Mouse (Mus musculus): ENCODE data around the gene Ebi3. TPM values are rescaled to one million over a fixed set of nuclear protein-coding genes. Genes with fewer than 3 reads are reported as not detected.

Gene Ebi3
- polyA plus RNA-seq, 1 experiment from 2014 or later, result 3.5 TPM

DNA sequence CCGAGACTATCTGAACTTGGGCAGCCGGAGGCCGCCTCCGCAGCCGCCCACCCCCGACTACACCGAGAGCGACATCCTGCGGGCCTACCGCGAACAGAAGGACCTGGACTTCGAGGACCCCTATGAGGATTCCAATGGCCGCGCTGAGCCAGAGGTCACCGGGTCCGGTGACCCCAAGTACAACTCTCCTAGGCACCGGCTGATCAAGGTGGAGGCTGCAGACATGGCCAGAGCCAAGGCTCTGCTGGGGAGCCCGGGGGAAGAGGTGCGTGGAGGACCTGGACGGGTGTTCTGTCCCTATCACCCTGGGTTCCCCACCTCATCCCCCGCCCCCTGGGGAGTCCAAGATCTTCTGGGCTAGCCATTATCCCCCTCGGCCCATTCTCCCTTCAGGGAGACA lies 19.0 kb downstream of the Ebi3 start:
- 30% methylated on average over 22 of the region's 22 CpGs for WGBS
- DNase-seq (ENCODE audit: low spot score), result no peak
- ATAC-seq (replicated peaks; ENCODE audit: low FRiP score), result no peak
- Histone ChIP-seq H3K4me2 (peak overlapping the region; percentile 75; the same call in 1 of the 2 replicates), H3K9me3 (ENCODE audit: control insufficient read depth, low read length) (no peaks in the 10 kb centered on the region), H3K27me3 (replicated peaks; ENCODE audit: control insufficient read depth, insufficient read depth, low read length) (peaks cover 41% of the 10 kb centered on the region), H3K9ac (ENCODE audit: low read depth, low read length) (no peak overlapping the region), H3K36me3 (ENCODE audit: control insufficient read depth, insufficient read depth, low read length) (peaks cover 12% of the 10 kb centered on the region; the same call in 1 of the 2 replicates), H3K4me3 (ENCODE audit: low read depth, low read length) (no peak overlapping the region), H3K27ac (ENCODE audit: low read depth, low read length) (no peak overlapping the region), H3K4me1 (replicated peaks; ENCODE audit: control insufficient read depth, insufficient read depth, low read length) (no peaks in the 10 kb centered on the region)

DNA sequence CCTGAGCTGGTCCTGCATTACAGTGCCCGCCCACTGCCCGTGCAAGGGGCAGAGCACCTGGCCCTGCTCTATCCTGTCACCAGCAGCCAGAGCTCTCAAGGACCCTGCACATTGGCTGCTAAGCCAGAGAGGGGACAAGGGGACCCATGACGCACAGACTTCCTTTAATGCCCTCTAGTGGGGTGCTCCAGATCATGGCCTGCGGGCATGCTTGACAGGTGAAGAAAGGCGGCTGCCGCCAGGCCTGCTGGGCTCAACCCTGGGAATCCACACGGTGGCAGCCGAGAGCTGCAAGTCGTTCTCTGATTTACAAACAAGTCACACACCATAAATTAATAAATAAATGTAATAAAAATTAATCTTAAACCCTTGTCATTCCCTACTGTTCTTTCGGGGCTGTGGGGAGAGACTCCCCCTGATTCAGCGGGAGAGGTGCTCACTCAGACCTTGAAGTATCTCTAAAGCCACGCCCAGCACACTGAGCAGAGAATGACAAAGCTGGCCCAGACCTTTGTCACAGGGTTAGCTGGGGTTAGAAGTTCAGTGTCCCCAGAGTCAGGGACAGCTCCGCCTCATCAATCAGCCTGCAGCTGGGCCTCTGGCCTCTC lies 23.9 kb downstream of the Ebi3 start:
- H3K4me1 ChIP-seq (replicated peaks; ENCODE audit: control insufficient read depth, insufficient read depth, low read length), result no peaks in the 10 kb centered on the region
- no peaks in the 10 kb centered on the region for H3K9me3 ChIP-seq (ENCODE audit: control insufficient read depth, low read length)
- ATAC-seq (replicated peaks; ENCODE audit: low FRiP score) (peak; percentile 53), DNase-seq (ENCODE audit: low spot score) (peak; percentile 68)
- no peaks in the 10 kb centered on the region for H3K36me3 ChIP-seq (ENCODE audit: control insufficient read depth, insufficient read depth, low read length)
- H3K4me3 ChIP-seq (ENCODE audit: low read depth, low read length), result no peak overlapping the region
- H3K9ac ChIP-seq (ENCODE audit: low read depth, low read length), result no peak overlapping the region
- 17% methylated on average over 13 of the region's 13 CpGs for WGBS
- no peak overlapping the region for H3K4me2 ChIP-seq
- no peak overlapping the region for H3K27ac ChIP-seq (ENCODE audit: low read depth, low read length)
- peaks cover 19% of the 10 kb centered on the region for H3K27me3 ChIP-seq (replicated peaks; ENCODE audit: control insufficient read depth, insufficient read depth, low read length)

DNA sequence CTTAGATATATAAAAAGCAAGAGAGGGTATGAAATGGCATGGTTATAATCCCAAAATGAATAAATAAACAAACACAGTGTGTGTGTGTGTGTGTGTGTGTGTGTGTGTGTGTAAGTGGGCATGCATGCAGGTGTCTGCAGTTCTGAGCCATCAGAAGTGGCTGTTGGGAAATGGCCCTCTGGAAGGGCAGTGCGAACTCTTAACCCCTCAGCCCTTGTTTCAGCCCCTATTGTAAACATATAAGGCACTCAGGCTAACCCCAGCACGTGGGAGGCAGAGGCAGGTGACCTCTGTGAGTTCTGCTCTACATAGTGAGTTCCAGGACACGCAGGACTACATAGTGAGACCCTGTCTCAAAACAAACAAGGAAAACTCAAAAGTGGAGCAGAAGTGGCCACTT lies 24.9 kb downstream of the Ebi3 start:
- no peaks in the 10 kb centered on the region for H3K36me3 ChIP-seq (ENCODE audit: control insufficient read depth, insufficient read depth, low read length)
- H3K27me3 ChIP-seq (replicated peaks; ENCODE audit: control insufficient read depth, insufficient read depth, low read length), result peaks cover 12% of the 10 kb centered on the region
- ATAC-seq (replicated peaks; ENCODE audit: low FRiP score), result no peak
- 48% methylated on average over 3 of the region's 3 CpGs for WGBS
- no peak overlapping the region for H3K9ac ChIP-seq (ENCODE audit: low read depth, low read length)
- H3K9me3 ChIP-seq (ENCODE audit: control insufficient read depth, low read length), result no peaks in the 10 kb centered on the region
- H3K27ac ChIP-seq (ENCODE audit: low read depth, low read length), result no peak overlapping the region
- H3K4me1 ChIP-seq (replicated peaks; ENCODE audit: control insufficient read depth, insufficient read depth, low read length), result no peaks in the 10 kb centered on the region
- DNase-seq (ENCODE audit: low spot score), result no peak
- H3K4me3 ChIP-seq (ENCODE audit: low read depth, low read length), result no peak overlapping the region
- no peak overlapping the region for H3K4me2 ChIP-seq

DNA sequence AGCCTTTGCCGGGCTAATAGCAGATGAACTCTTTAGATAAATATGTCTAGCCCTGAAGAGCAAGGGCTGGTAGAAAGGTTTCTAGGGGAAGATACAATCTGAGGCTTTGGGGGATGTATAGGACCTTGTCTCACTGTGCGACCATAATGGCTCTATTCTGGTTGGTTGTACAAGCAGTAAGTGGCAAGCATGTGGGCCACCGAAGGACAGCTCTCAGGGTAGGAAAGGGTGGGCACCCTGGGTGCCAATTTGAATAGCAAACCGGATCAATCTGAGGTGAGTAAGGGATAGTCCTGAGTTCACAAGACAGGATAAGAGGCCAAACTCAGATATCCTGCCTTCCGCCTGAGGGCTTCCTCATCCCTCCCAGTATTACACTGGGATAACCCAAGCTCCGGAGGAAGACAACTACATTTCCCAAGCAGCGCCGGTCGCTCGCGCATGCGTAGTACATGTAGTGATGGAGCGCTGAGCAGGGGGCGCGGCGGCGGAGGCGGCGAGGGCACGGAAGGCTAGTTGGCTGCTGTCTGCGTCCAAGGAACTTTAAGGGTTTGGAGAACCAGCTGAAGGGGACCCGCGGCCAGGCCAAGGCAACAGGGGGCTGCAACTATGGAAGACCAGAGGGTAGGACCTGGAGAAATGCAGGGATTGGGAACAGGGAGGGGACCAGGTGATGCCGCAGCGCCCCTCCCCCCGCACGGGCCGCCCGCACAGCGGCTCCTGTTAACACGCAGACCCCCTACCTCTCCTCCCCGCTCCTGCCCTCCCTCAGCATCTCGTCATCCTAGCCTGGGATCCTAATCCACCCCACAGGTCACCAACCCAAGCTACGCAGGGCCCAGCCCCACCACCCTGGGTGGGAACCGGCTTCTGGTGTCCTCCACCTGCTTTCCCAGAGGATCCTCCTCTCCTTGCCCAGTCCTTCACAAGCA lies 33.9 kb downstream of the Ebi3 start, which contains the start of gene Fsd1:
Gene Fsd1, plus strand, starts transcription at position 480 of the 932 bp plus-strand sequence.
- Histone ChIP-seq H3K4me1 (replicated peaks; ENCODE audit: control insufficient read depth, insufficient read depth, low read length) (no peaks in the 10 kb centered on the region), H3K27ac (ENCODE audit: low read depth, low read length) (no peak within 1 kb of the TSS), H3K36me3 (ENCODE audit: control insufficient read depth, insufficient read depth, low read length) (no peaks in the 10 kb centered on the region), H3K27me3 (replicated peaks; ENCODE audit: control insufficient read depth, insufficient read depth, low read length) (peaks cover 23% of the 10 kb centered on the region), H3K9me3 (ENCODE audit: control insufficient read depth, low read length) (no peaks in the 10 kb centered on the region), H3K4me2 (peak within 1 kb of the TSS; percentile 57), H3K4me3 (ENCODE audit: low read depth, low read length) (peak within 1 kb of the TSS; percentile 38), H3K9ac (ENCODE audit: low read depth, low read length) (no peak within 1 kb of the TSS)
- WGBS, result 9% methylated on average over 34 of the region's 35 CpGs
- ATAC-seq (replicated peaks; ENCODE audit: low FRiP score), result peak; percentile 29; the same call in 1 of the 2 replicates
- no peak for DNase-seq (ENCODE audit: low spot score)

DNA sequence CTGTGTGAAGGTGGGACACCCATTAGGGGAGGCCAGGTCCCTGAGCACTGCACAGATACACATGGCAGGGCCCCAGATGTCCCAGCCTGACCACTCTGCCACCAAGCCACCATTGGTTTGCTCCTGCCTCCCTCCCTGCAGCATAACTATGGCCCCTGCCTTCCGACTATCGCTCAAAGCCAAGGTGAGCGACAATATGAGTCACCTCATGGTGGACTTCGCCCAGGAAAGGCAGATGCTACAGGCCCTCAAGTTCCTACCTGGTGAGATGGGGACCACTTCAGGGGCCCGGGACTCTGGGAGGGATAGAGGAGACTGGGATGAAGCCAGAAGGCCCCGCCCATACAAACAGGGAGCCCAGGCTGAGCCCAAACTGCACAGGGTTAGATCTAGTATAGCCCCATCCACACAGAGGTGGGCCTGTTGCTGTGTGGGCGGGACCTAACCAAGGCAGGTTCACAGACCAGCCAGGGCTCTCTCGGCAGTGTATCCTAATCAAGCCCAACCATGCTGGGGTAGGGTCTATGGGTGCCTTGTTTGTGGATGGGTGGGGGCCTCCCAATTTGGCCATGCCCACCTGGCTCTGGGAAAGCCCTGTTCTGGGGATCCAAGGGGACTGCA lies 37.9 kb downstream of the Ebi3 start:
- 65% methylated on average over 8 of the region's 8 CpGs for WGBS
- ATAC-seq (replicated peaks; ENCODE audit: low FRiP score) (no peak), DNase-seq (ENCODE audit: low spot score) (no peak)
- Histone ChIP-seq H3K9me3 (ENCODE audit: control insufficient read depth, low read length) (no peaks in the 10 kb centered on the region), H3K27me3 (replicated peaks; ENCODE audit: control insufficient read depth, insufficient read depth, low read length) (peaks cover 22% of the 10 kb centered on the region), H3K4me2 (no peak overlapping the region), H3K27ac (ENCODE audit: low read depth, low read length) (no peak overlapping the region), H3K4me3 (ENCODE audit: low read depth, low read length) (no peak overlapping the region), H3K4me1 (replicated peaks; ENCODE audit: control insufficient read depth, insufficient read depth, low read length) (no peaks in the 10 kb centered on the region), H3K36me3 (ENCODE audit: control insufficient read depth, insufficient read depth, low read length) (no peaks in the 10 kb centered on the region), H3K9ac (ENCODE audit: low read depth, low read length) (no peak overlapping the region)

DNA sequence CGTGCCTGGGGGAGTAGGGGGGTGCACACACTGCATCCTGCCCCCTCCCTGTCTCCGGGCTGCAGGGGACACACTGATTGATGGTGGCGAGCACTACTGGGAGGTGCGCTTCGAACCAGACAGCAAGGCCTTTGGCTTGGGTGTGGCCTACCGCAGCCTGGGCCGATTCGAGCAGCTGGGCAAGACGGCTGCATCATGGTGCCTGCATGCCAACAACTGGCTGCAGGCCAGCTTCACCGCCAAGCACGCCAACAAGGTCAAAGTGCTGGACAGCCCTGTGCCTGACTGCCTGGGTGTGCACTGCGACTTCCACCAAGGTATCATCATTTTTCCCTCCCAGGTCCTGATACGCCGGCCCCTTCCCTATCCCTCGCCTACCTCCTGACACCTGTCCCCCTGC lies 43.6 kb downstream of the Ebi3 start:
- ATAC-seq (replicated peaks; ENCODE audit: low FRiP score), result no peak
- H3K9me3 ChIP-seq (ENCODE audit: control insufficient read depth, low read length), result no peaks in the 10 kb centered on the region
- no peaks in the 10 kb centered on the region for H3K36me3 ChIP-seq (ENCODE audit: control insufficient read depth, insufficient read depth, low read length)
- no peak for DNase-seq (ENCODE audit: low spot score)
- H3K9ac ChIP-seq (ENCODE audit: low read depth, low read length), result no peak overlapping the region
- no peak overlapping the region for H3K27ac ChIP-seq (ENCODE audit: low read depth, low read length)
- peaks cover 3% of the 10 kb centered on the region; the same call in 1 of the 2 replicates for H3K4me1 ChIP-seq (replicated peaks; ENCODE audit: control insufficient read depth, insufficient read depth, low read length)
- H3K4me2 ChIP-seq, result no peak overlapping the region
- H3K27me3 ChIP-seq (replicated peaks; ENCODE audit: control insufficient read depth, insufficient read depth, low read length), result peaks cover 6% of the 10 kb centered on the region
- H3K4me3 ChIP-seq (ENCODE audit: low read depth, low read length), result no peak overlapping the region
- 82% methylated on average over 15 of the region's 15 CpGs for WGBS

DNA sequence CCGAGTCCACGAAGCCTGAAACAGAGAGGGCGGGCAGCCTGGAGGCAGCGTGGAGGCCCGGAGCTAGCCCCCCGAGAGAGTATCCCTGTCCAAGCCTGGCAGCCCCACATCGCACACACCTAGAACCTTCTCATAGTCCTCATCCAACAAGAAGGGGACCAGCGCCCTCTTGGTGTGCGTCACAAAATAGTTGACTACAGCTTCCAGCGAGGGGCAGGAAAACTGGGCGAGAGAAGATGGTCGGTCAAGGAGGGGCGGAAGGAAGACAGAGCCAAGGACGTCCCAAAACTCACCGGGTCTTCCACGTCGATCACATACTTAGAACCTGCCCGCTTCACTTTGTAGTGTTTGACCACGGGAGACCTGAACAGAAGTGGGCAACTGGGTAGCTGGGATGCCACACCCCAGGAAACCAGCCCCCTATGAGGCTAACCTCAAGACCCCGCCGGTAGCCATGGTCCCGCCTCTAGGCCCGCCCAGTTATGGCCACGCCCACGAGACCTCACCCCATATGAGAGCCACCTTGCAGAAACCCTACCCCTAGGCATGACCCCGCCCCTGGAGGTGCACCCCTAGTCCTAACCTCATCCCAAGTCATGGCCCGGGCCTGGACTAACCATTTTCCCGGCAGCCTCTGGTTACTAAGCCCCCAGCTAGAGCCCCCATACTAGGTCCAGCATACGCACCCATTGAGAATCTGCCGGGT lies 47.5 kb downstream of the Ebi3 start:
- no peak overlapping the region for H3K27ac ChIP-seq (ENCODE audit: low read depth, low read length)
- no peaks in the 10 kb centered on the region for H3K9me3 ChIP-seq (ENCODE audit: control insufficient read depth, low read length)
- ATAC-seq (replicated peaks; ENCODE audit: low FRiP score) (peak; percentile 10; the same call in 1 of the 2 replicates), DNase-seq (ENCODE audit: low spot score) (no peak)
- H3K4me3 ChIP-seq (ENCODE audit: low read depth, low read length), result peak overlapping the region; percentile 29
- peak overlapping the region; percentile 58 for H3K4me2 ChIP-seq
- H3K4me1 ChIP-seq (replicated peaks; ENCODE audit: control insufficient read depth, insufficient read depth, low read length), result peaks cover 3% of the 10 kb centered on the region; the same call in 1 of the 2 replicates
- H3K9ac ChIP-seq (ENCODE audit: low read depth, low read length), result no peak overlapping the region
- H3K36me3 ChIP-seq (ENCODE audit: control insufficient read depth, insufficient read depth, low read length), result no peaks in the 10 kb centered on the region
- H3K27me3 ChIP-seq (replicated peaks; ENCODE audit: control insufficient read depth, insufficient read depth, low read length), result peaks cover 6% of the 10 kb centered on the region
- 9% methylated on average over 30 of the region's 30 CpGs for WGBS

DNA sequence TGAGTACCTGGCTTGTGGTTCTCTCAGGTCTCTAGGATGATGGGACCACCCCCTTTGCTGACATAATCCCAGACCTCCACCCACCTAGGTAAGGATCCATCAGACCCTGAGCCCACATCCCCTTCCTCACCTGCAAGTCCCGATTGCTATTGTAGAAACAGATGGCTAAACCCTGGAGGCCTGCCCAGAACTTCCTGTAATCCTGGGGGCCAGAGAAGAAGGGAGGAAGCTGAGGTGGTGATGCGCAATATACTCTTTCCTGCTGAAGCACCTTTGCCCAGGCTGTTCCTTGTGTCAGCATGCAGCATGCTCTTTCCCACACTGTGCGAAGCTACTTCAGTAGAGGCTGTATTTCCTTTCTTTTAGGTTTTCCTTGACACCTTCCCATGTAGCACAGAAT lies 50.6 kb downstream of the Ebi3 start:
- Histone ChIP-seq H3K27ac (ENCODE audit: low read depth, low read length) (no peak overlapping the region), H3K27me3 (replicated peaks; ENCODE audit: control insufficient read depth, insufficient read depth, low read length) (peaks cover 9% of the 10 kb centered on the region), H3K9me3 (ENCODE audit: control insufficient read depth, low read length) (no peaks in the 10 kb centered on the region), H3K4me2 (no peak overlapping the region), H3K36me3 (ENCODE audit: control insufficient read depth, insufficient read depth, low read length) (no peaks in the 10 kb centered on the region), H3K4me1 (replicated peaks; ENCODE audit: control insufficient read depth, insufficient read depth, low read length) (peaks cover 7% of the 10 kb centered on the region; the same call in 1 of the 2 replicates), H3K4me3 (ENCODE audit: low read depth, low read length) (no peak overlapping the region), H3K9ac (ENCODE audit: low read depth, low read length) (no peak overlapping the region)
- DNase-seq (ENCODE audit: low spot score), result no peak
- ATAC-seq (replicated peaks; ENCODE audit: low FRiP score), result no peak
- 68% methylated on average over 3 of the region's 3 CpGs for WGBS

All from liver, embryonic 11.5 days (tissue).